Mouse (Mus musculus) bone marrow macrophage, adult 2 months (primary cell): Measurements from ENCODE around the gene Tsku.

Source experiments
- CTCF ChIP-seq: IDR thresholded peaks from 2 replicates; pipeline ENCODE4 v1.5.1; 2012; ENCODE audit warnings: low read depth, mild to moderate bottlenecking, low read length, moderate library complexity
- POLR2A ChIP-seq: IDR thresholded peaks from 2 replicates; pipeline ENCODE4 v1.6.1; 2012; ENCODE audit warnings: mild to moderate bottlenecking, low read depth, low read length, borderline replicate concordance

DNA sequence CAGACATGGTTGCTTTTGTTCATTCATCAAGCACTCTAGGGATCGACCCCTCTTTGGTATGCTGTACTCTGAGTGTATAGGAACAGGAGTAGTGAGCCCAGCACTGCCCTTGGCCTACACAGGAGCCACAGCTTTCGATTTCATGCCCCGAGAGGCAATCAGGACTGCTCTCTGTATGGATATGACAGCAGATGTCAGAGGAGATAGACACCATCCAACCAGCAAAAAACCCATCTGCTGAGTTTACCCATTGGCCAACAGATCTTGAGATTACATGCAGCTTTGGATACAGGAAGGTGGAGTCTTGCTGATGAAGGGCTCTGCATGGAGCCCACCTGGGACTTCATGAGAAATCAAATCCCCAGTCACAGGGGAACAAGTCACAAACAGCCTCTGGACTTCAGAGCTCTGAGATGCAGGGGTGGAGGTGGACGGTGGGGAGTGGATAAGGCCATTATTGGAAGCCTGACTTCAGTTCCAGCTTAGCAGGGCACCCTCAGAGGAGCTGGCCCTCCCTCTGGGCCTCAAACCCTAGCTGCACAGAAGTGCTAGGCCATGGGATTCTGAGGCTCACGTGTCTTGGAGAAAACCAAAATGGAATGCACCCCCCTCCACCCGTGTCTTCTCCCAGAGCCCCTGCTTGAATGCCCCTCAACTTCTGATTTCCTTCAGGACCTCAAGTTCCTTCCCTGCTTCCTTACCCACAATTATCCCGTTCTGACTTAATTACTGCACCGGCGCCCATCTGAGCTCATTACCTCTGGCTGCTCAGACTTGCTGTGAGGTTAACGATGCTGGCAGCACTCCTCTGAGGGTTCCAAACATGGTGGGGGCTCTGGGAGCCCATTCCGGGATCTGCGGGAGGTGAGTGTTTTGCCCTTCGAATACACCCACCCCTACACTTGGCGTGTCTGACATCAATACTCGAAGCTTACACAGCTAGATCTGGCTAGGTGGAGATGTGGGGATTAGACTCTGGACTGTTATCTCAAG lies 41.8 kb upstream of the Tsku start:
- TF ChIP-seq CTCF (no peak), POLR2A (no peak)
